Mouse (Mus musculus): Measurements from ENCODE around the gene Gimap7. TPM values are rescaled to one million over a fixed set of nuclear protein-coding genes. Genes with fewer than 3 reads are reported as not detected.
"Not testable (repeated sequence)": the region's sequence is repeated elsewhere in the genome, so short reads cannot be mapped to it uniquely, and the experiment has no call there.

Gimap7 gene
- polyA plus RNA-seq, 1 experiment from 2014 or later, result not detected

DNA sequence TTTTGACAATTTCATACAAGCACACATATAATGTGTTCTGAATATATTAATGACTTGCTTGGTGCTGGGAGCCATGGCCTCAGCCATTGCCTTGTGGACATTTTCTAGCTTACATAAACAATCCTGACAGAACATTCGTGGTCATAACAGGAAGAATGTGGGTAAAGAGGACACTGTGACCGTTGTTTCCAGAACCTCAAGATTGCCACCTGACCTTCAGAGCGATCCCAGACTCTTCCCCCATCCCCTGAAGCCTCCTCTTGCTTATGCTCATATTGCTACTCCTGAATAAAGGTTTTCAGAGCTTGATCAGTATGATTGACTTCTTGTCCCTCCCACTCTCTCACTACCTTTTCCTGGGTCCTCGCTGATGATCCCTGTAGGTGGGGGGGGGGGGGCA, 40.0 kb upstream of the Gimap7 start:
- DNase-seq (ENCODE audit: low spot score), result no peak
- no peak overlapping the region for H3K4me3 ChIP-seq (ENCODE audit: low read depth, low read length)
- H3K4me1 ChIP-seq (ENCODE audit: control insufficient read depth, insufficient read depth, low read length), result 0 out of 2 replicates have a peak, but pooled peaks cover 3% of the 10 kb centered on the region
- WGBS, result 74% methylated on average over 4 of the region's 4 CpGs
- H3K9ac ChIP-seq (ENCODE audit: low read depth, low read length), result no peak overlapping the region
- no peak overlapping the region for H3K4me2 ChIP-seq (ENCODE audit: low read depth, low read length)
- no peak overlapping the region for H3K27ac ChIP-seq (replicated peaks; ENCODE audit: low read depth, low read length)
- H3K27me3 ChIP-seq (replicated peaks; ENCODE audit: control insufficient read depth, insufficient read depth, low read length), result no peaks in the 10 kb centered on the region
- 0 out of 2 replicates have a peak, but pooled peaks cover 4% of the 10 kb centered on the region for H3K36me3 ChIP-seq (ENCODE audit: control insufficient read depth, insufficient read depth, low read length)
- ATAC-seq (ENCODE audit: low read depth), result no peak
- H3K9me3 ChIP-seq (ENCODE audit: control insufficient read depth, low read length), result no peaks in the 10 kb centered on the region

DNA sequence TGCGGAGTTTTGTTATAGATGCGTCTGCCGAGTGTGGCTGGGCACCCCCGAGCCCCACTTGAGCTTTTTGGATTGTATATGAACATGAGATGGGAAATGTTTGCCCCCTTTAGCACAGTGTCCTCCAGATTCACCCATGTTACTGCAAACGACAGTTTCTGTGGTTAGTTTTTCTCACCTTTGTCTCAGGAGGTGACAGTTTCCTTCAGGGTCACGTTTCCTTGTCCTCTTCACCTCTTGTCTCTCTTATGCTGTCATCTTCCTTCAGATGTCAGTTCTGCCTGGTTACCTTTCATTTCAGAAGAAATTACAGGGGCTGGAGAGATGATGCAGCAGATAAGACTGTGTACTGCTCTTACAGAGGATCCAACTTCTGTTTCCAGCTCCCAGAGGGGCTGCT, 38.7 kb upstream of the Gimap7 start:
- no peak for ATAC-seq (ENCODE audit: low read depth)
- WGBS, result 80% methylated on average over 6 of the region's 6 CpGs
- Histone ChIP-seq H3K4me2 (ENCODE audit: low read depth, low read length) (no peak overlapping the region), H3K9me3 (ENCODE audit: control insufficient read depth, low read length) (no peaks in the 10 kb centered on the region), H3K4me3 (ENCODE audit: low read depth, low read length) (no peak overlapping the region), H3K4me1 (ENCODE audit: control insufficient read depth, insufficient read depth, low read length) (0 out of 2 replicates have a peak, but pooled peaks cover 3% of the 10 kb centered on the region), H3K36me3 (ENCODE audit: control insufficient read depth, insufficient read depth, low read length) (0 out of 2 replicates have a peak, but pooled peaks cover 4% of the 10 kb centered on the region), H3K9ac (ENCODE audit: low read depth, low read length) (no peak overlapping the region), H3K27me3 (replicated peaks; ENCODE audit: control insufficient read depth, insufficient read depth, low read length) (no peaks in the 10 kb centered on the region), H3K27ac (replicated peaks; ENCODE audit: low read depth, low read length) (no peak overlapping the region)
- no peak for DNase-seq (ENCODE audit: low spot score)

DNA sequence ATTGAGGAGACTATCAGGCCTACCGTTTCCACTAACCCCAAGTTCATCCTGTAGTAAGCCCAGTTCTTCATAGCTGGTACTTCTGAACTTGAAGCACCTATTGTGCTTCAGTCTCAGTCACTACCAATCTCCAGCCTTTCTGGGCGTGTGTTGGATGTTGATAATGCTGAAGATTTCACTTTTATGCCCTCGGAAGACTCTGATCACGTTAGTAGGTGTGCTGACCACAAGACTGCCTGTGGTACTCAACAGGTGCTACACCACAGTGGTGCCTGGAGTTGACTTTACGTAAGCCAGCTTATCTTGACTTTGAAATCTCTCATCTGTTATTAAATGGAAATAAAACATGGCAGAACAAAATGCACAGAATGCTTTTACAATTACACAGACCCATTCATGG, 38.0 kb upstream of the Gimap7 start:
- 0 out of 2 replicates have a peak, but pooled peaks cover 4% of the 10 kb centered on the region for H3K36me3 ChIP-seq (ENCODE audit: control insufficient read depth, insufficient read depth, low read length)
- H3K4me2 ChIP-seq (ENCODE audit: low read depth, low read length), result no peak overlapping the region
- no peaks in the 10 kb centered on the region for H3K27me3 ChIP-seq (replicated peaks; ENCODE audit: control insufficient read depth, insufficient read depth, low read length)
- H3K4me3 ChIP-seq (ENCODE audit: low read depth, low read length), result no peak overlapping the region
- no peaks in the 10 kb centered on the region for H3K9me3 ChIP-seq (ENCODE audit: control insufficient read depth, low read length)
- DNase-seq (ENCODE audit: low spot score) (no peak), ATAC-seq (ENCODE audit: low read depth) (no peak)
- WGBS, result 80% methylated on average over 5 of the region's 5 CpGs
- no peak overlapping the region for H3K27ac ChIP-seq (replicated peaks; ENCODE audit: low read depth, low read length)
- no peak overlapping the region for H3K9ac ChIP-seq (ENCODE audit: low read depth, low read length)
- H3K4me1 ChIP-seq (ENCODE audit: control insufficient read depth, insufficient read depth, low read length), result 0 out of 2 replicates have a peak, but pooled peaks cover 3% of the 10 kb centered on the region

DNA sequence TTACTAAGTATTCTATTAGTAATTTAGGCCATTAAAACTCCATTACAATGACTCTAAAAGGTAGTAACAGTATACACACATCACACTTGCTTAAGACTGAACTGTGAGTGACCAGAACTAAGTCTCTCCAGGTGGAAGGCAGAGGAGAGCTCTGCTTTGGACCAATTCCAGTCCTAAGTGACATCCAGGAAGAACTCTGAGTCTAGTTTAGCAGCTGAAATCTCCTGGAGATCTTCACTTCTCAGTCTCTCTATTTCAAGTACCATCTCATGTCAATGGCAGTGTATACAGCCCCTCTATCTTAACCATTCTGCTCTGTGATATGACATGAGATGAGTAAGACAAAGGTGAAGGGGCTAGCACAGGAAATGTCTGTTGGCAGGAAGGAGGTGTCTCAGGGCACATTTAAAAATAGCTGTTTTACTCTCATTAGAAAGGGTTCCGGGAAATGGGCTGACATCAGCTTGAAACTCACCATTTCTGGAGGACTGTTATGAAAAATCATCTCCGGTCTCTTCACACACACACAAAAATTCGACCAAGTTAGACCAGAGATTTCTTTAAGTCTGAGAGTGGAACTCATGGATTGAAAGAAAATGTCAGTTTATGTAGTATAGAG, 36.8 kb upstream of the Gimap7 start:
- no peak for ATAC-seq (ENCODE audit: low read depth)
- no peak for DNase-seq (ENCODE audit: low spot score)
- H3K27ac ChIP-seq (replicated peaks; ENCODE audit: low read depth, low read length), result no peak overlapping the region

DNA sequence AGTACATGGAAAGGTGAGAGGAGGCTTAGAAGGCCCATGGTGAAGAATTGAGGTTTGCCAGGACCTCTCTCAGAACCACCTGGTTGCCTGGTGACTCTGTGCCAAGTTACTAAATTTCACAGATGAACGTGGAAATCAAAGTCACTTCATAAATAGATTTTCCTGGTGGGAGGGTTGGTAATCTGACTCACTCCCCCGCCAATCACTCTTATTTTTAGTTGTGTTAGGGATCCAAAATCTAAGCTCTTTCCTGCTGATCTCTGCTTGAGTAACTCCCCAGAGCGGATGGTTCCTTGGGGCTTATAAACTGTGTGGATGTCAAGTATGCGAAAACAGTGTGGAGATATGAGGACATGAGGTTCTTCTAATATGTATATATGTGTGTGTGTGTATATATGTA, 36.1 kb upstream of the Gimap7 start:
- Histone ChIP-seq H3K9ac (ENCODE audit: low read depth, low read length) (no peak overlapping the region), H3K27ac (replicated peaks; ENCODE audit: low read depth, low read length) (no peak overlapping the region), H3K4me1 (ENCODE audit: control insufficient read depth, insufficient read depth, low read length) (no peaks in the 10 kb centered on the region), H3K27me3 (replicated peaks; ENCODE audit: control insufficient read depth, insufficient read depth, low read length) (no peaks in the 10 kb centered on the region), H3K9me3 (ENCODE audit: control insufficient read depth, low read length) (no peaks in the 10 kb centered on the region), H3K36me3 (ENCODE audit: control insufficient read depth, insufficient read depth, low read length) (0 out of 2 replicates have a peak, but pooled peaks cover 4% of the 10 kb centered on the region), H3K4me2 (ENCODE audit: low read depth, low read length) (no peak overlapping the region), H3K4me3 (ENCODE audit: low read depth, low read length) (no peak overlapping the region)
- no peak for ATAC-seq (ENCODE audit: low read depth)
- WGBS, result 64% methylated on average over 4 of the region's 4 CpGs
- no peak for DNase-seq (ENCODE audit: low spot score)

More for the DNA sequence above, 36.8 kb upstream of the Gimap7 start:
- 70% methylated on average over 3 of the region's 3 CpGs for WGBS
- H3K36me3 ChIP-seq (ENCODE audit: control insufficient read depth, insufficient read depth, low read length), result 0 out of 2 replicates have a peak, but pooled peaks cover 4% of the 10 kb centered on the region
- H3K4me1 ChIP-seq (ENCODE audit: control insufficient read depth, insufficient read depth, low read length), result 0 out of 2 replicates have a peak, but pooled peaks cover under 1% of the 10 kb centered on the region
- no peaks in the 10 kb centered on the region for H3K27me3 ChIP-seq (replicated peaks; ENCODE audit: control insufficient read depth, insufficient read depth, low read length)
- no peak overlapping the region for H3K4me2 ChIP-seq (ENCODE audit: low read depth, low read length)
- H3K9ac ChIP-seq (ENCODE audit: low read depth, low read length), result no peak overlapping the region
- no peak overlapping the region for H3K4me3 ChIP-seq (ENCODE audit: low read depth, low read length)
- H3K9me3 ChIP-seq (ENCODE audit: control insufficient read depth, low read length), result no peaks in the 10 kb centered on the region

DNA sequence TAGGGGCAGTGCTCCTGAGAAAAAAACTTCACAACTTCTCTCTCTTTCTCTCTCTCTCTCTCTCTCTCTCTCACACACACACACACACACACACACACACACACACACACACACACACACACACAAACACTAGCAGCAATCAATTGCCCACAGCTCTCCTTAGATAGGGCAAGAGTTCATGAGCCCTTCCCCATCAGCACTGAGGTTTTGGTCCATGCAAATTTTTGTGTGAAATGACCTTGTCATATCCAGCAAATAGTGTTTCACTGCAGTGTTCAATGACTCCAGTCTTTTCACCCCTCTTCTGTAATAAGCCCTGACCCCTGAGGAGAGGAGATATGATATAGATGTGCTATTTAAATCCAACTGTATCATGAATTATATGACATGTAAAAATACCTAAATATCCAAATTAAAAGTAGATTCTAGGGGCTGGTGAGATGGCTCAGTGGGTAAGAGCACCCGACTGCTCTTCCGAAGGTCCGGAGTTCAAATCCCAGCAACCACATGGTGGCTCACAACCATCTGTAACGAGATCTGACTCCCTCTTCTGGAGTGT, 35.1 kb upstream of the Gimap7 start:
- H3K27ac ChIP-seq (replicated peaks; ENCODE audit: low read depth, low read length); H3K4me1 ChIP-seq (ENCODE audit: control insufficient read depth, insufficient read depth, low read length); H3K9ac ChIP-seq (ENCODE audit: low read depth, low read length); H3K4me2 ChIP-seq (ENCODE audit: low read depth, low read length); H3K4me3 ChIP-seq (ENCODE audit: low read depth, low read length); H3K27me3 ChIP-seq (replicated peaks; ENCODE audit: control insufficient read depth, insufficient read depth, low read length); DNase-seq (ENCODE audit: low spot score); H3K36me3 ChIP-seq (ENCODE audit: control insufficient read depth, insufficient read depth, low read length); H3K9me3 ChIP-seq (ENCODE audit: control insufficient read depth, low read length); ATAC-seq (ENCODE audit: low read depth): not testable (repeated sequence)
- 99% methylated on average over 3 of the region's 4 CpGs for WGBS

DNA sequence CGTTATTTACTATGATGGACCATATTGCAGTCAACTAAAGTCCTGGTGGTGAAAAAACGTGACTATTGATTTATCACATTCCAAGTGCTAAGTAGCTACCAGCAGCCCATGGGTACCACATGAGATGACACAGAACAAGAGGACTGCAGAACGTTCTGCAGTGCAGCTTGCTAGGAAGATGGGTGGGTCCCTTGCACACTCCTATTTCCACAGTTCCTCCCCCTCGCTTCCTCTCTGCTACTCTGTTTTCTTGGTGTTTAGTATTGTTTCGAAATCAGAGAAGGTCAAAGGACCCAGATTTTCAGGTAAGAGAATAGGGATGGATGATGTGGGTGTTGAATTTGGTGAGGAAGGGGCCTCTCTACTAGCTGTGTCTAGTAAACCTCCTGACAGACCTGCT, 34.1 kb upstream of the Gimap7 start, which contains the start of gene Gimap4:
TSS of gene Gimap4 (plus strand) at position 231 of the 400 bp plus-strand sequence.
- Histone ChIP-seq H3K27me3 (replicated peaks; ENCODE audit: control insufficient read depth, insufficient read depth, low read length) (no peaks in the 10 kb centered on the region), H3K4me2 (ENCODE audit: low read depth, low read length) (no peak within 1 kb of the TSS), H3K9ac (ENCODE audit: low read depth, low read length) (no peak within 1 kb of the TSS), H3K36me3 (ENCODE audit: control insufficient read depth, insufficient read depth, low read length) (no peaks in the 10 kb centered on the region), H3K4me1 (ENCODE audit: control insufficient read depth, insufficient read depth, low read length) (no peaks in the 10 kb centered on the region), H3K9me3 (ENCODE audit: control insufficient read depth, low read length) (no peaks in the 10 kb centered on the region), H3K4me3 (ENCODE audit: low read depth, low read length) (no peak within 1 kb of the TSS), H3K27ac (replicated peaks; ENCODE audit: low read depth, low read length) (no peak within 1 kb of the TSS)
- ATAC-seq (ENCODE audit: low read depth) (no peak), DNase-seq (ENCODE audit: low spot score) (no peak)
- WGBS, result 69% methylated on average over 5 of the region's 5 CpGs

DNA sequence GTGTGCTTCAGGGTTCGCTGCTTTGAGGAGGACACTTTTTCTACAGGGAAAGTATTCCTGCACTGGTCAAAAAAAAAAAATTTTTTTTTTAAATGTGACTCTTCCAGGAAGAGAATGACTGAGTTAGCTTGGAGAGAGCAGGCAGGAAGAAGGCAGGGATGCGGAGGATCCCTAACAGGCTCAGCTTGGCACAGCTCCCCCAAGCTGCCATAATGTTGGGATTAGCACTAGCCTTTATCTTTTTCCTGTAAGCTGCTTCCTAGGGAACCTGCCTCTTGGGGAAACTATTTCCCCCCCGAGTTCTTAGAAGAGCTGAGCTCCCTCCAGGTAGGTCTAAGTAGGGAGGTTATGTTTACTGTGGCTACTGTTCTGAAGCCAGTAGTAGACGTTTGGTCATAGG, 33.6 kb upstream of the Gimap7 start:
- Histone ChIP-seq H3K9me3 (ENCODE audit: control insufficient read depth, low read length) (no peaks in the 10 kb centered on the region), H3K36me3 (ENCODE audit: control insufficient read depth, insufficient read depth, low read length) (no peaks in the 10 kb centered on the region), H3K4me3 (ENCODE audit: low read depth, low read length) (no peak overlapping the region), H3K27me3 (replicated peaks; ENCODE audit: control insufficient read depth, insufficient read depth, low read length) (no peaks in the 10 kb centered on the region), H3K27ac (replicated peaks; ENCODE audit: low read depth, low read length) (no peak overlapping the region), H3K4me2 (ENCODE audit: low read depth, low read length) (no peak overlapping the region), H3K4me1 (ENCODE audit: control insufficient read depth, insufficient read depth, low read length) (no peaks in the 10 kb centered on the region), H3K9ac (ENCODE audit: low read depth, low read length) (no peak overlapping the region)
- no peak for DNase-seq (ENCODE audit: low spot score)
- no peak for ATAC-seq (ENCODE audit: low read depth)
- 52% methylated on average over 4 of the region's 4 CpGs for whole genome bisulfite sequencing

DNA sequence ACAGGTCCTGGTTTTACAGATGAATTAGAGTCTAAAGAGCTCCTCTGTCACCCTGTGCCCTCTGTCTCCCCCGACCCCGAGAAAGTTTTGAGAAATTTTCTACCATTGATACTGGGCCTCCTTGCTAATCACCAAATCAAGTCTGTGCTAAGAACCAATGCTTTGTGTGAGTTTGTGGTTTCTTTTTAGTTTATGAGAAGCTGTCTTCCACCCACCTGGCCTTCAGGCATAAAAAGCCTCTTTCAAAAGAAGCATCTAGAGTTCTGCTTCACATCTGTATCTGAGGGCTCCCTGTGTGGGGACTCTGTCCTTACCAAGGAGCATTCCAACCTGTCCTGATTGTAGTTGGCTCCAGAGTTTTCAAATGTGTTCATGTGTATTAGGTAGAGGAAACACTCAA, 33.2 kb upstream of the Gimap7 start:
- no peaks in the 10 kb centered on the region for H3K36me3 ChIP-seq (ENCODE audit: control insufficient read depth, insufficient read depth, low read length)
- H3K4me3 ChIP-seq (ENCODE audit: low read depth, low read length), result no peak overlapping the region
- no peak overlapping the region for H3K27ac ChIP-seq (replicated peaks; ENCODE audit: low read depth, low read length)
- DNase-seq (ENCODE audit: low spot score) (no peak), ATAC-seq (ENCODE audit: low read depth) (no peak)
- H3K27me3 ChIP-seq (replicated peaks; ENCODE audit: control insufficient read depth, insufficient read depth, low read length), result no peaks in the 10 kb centered on the region
- H3K4me2 ChIP-seq (ENCODE audit: low read depth, low read length), result no peak overlapping the region
- WGBS, result 54% methylated on average over 2 of the region's 2 CpGs
- H3K9ac ChIP-seq (ENCODE audit: low read depth, low read length), result no peak overlapping the region
- no peaks in the 10 kb centered on the region for H3K9me3 ChIP-seq (ENCODE audit: control insufficient read depth, low read length)
- no peaks in the 10 kb centered on the region for H3K4me1 ChIP-seq (ENCODE audit: control insufficient read depth, insufficient read depth, low read length)
